Mouse (Mus musculus) limb, embryonic 15.5 days (tissue): ENCODE data around the gene Elavl4. TPM values are rescaled to one million over a fixed set of nuclear protein-coding genes. Genes with fewer than 3 reads are reported as not detected.

Experiments used
- ATAC-seq: fragments of 200-750 bp; cut with Nextera tagmentation; 2 replicates; pipeline ENCODE4 v1.8.0; 2017; ENCODE audit warnings: low read depth, moderate TSS enrichment; ENCODE audit not compliant: insufficient number of reproducible peaks, low FRiP score, low TSS enrichment
- H3K27ac ChIP-seq: fragments of 300-500 bp; sonication (generic); 2 replicates; pipeline ENCODE4 v1.5.1; 2015; ENCODE audit warnings: moderate library complexity, mild to moderate bottlenecking, inconsistent platforms
- H3K27me3 ChIP-seq: fragments of 300-500 bp; sonication (generic); 2 replicates; pipeline ENCODE4 v1.6.1; 2015; ENCODE audit warnings: inconsistent platforms
- H3K36me3 ChIP-seq: fragments of 300-500 bp; sonication (generic); 2 replicates; pipeline ENCODE4 v1.6.1; 2015; ENCODE audit warnings: inconsistent platforms
- H3K4me1 ChIP-seq: fragments of 300-500 bp; sonication (generic); 2 replicates; pipeline ENCODE4 v1.6.1; 2015; ENCODE audit warnings: inconsistent platforms
- H3K4me2 ChIP-seq: fragments of 300-500 bp; sonication (generic); 2 replicates; pipeline ENCODE4 v1.6.1; 2015; ENCODE audit warnings: mild to moderate bottlenecking, inconsistent platforms
- H3K4me3 ChIP-seq: fragments of 300-500 bp; sonication (generic); 2 replicates; pipeline ENCODE4 v1.5.1; 2015; ENCODE audit warnings: mild to moderate bottlenecking, inconsistent platforms
- H3K9ac ChIP-seq: fragments of 300-500 bp; sonication (generic); 2 replicates; pipeline ENCODE4 v1.6.1; 2015; ENCODE audit warnings: inconsistent platforms
- H3K9me3 ChIP-seq: fragments of 300-500 bp; sonication (generic); 2 replicates; pipeline ENCODE4 v1.6.1; 2016; ENCODE audit warnings: inconsistent platforms
- WGBS: fragments of 180-500 bp; shearing (Covaris S2); methylation state at CpG from one replicate; pipeline ENCODE4 v1.1.7; 2015; 5-methylcytosine and 5-hydroxymethylcytosine counted together
- polyA plus RNA-seq: library from polyadenylated mRNA; unstranded; fragments of >200 nt; fragmentation: Nextera tagmentation; extraction: Ambion mirVana; gene quantifications from 2 replicates; pipeline ENCODE4 v1.2.1, GENCODE M21; 2015

Elavl4 gene
- polyA plus RNA-seq, 1 experiment from 2014 or later = 1.9 TPM

- Histone ChIP-seq H3K4me2 (no peak overlapping the region), H3K9ac (no peak overlapping the region), H3K27me3 (no peaks in the 10 kb centered on the region), H3K4me1 (no peaks in the 10 kb centered on the region), H3K4me3 (no peak overlapping the region), H3K9me3 (no peaks in the 10 kb centered on the region), H3K36me3 (no peaks in the 10 kb centered on the region), H3K27ac (no peak overlapping the region)
- no peak for ATAC-seq
- WGBS = 23% methylated on average over 3 of the region's 3 CpGs
These were observed 134.2 kb downstream of the Elavl4 start for GRCm38 (mm10) chr4:110217553-110217952.

GRCm38 (mm10) chr4:110214543-110214942, 137.2 kb downstream of the Elavl4 start:
- Histone ChIP-seq H3K27ac (no peak overlapping the region), H3K36me3 (no peaks in the 10 kb centered on the region), H3K27me3 (no peaks in the 10 kb centered on the region), H3K4me3 (no peak overlapping the region), H3K4me2 (no peak overlapping the region), H3K9ac (no peak overlapping the region), H3K9me3 (no peaks in the 10 kb centered on the region), H3K4me1 (no peaks in the 10 kb centered on the region)
- ATAC-seq = no peak
- 86% methylated on average over 6 of the region's 6 CpGs for WGBS

GRCm38 (mm10) chr4:110213666-110214065, 138.0 kb downstream of the Elavl4 start:
- Histone ChIP-seq H3K9me3 (no peaks in the 10 kb centered on the region), H3K4me1 (no peaks in the 10 kb centered on the region), H3K36me3 (no peaks in the 10 kb centered on the region), H3K27ac (no peak overlapping the region), H3K9ac (no peak overlapping the region), H3K4me2 (no peak overlapping the region), H3K27me3 (no peaks in the 10 kb centered on the region), H3K4me3 (no peak overlapping the region)
- 46% methylated on average over 5 of the region's 5 CpGs for WGBS
- ATAC-seq = no peak

GRCm38 (mm10) chr4:110210246-110210645, 141.5 kb downstream of the Elavl4 start:
- H3K36me3 ChIP-seq = no peaks in the 10 kb centered on the region
- no peaks in the 10 kb centered on the region for H3K4me1 ChIP-seq
- H3K9me3 ChIP-seq = no peaks in the 10 kb centered on the region
- H3K27me3 ChIP-seq = no peaks in the 10 kb centered on the region
- no peak overlapping the region for H3K4me3 ChIP-seq
- ATAC-seq = no peak
- no peak overlapping the region for H3K9ac ChIP-seq
- H3K27ac ChIP-seq = no peak overlapping the region
- WGBS = 61% methylated on average over 5 of the region's 5 CpGs
- no peak overlapping the region for H3K4me2 ChIP-seq

GRCm38 (mm10) chr4:110209613-110210012, 142.1 kb downstream of the Elavl4 start:
- Histone ChIP-seq H3K27me3 (no peaks in the 10 kb centered on the region), H3K9ac (no peak overlapping the region), H3K9me3 (no peaks in the 10 kb centered on the region), H3K36me3 (no peaks in the 10 kb centered on the region), H3K27ac (no peak overlapping the region), H3K4me2 (no peak overlapping the region), H3K4me3 (no peak overlapping the region), H3K4me1 (no peaks in the 10 kb centered on the region)
- WGBS = 28% methylated on average over 5 of the region's 5 CpGs
- no peak for ATAC-seq

- Histone ChIP-seq H3K27me3 (no peaks in the 10 kb centered on the region), H3K4me1 (no peaks in the 10 kb centered on the region), H3K4me3 (no peak overlapping the region), H3K27ac (no peak overlapping the region), H3K36me3 (no peaks in the 10 kb centered on the region), H3K4me2 (no peak overlapping the region), H3K9ac (no peak overlapping the region), H3K9me3 (no peaks in the 10 kb centered on the region)
- 81% methylated on average over 3 of the region's 3 CpGs for WGBS
- no peak for ATAC-seq
These were observed 150.0 kb downstream of the Elavl4 start for GRCm38 (mm10) chr4:110201680-110202079.

- no peaks in the 10 kb centered on the region for H3K36me3 ChIP-seq
- H3K9me3 ChIP-seq = no peaks in the 10 kb centered on the region
- ATAC-seq = no peak
- WGBS = 93% methylated on average over 5 of the region's 5 CpGs
- no peak overlapping the region for H3K9ac ChIP-seq
- no peaks in the 10 kb centered on the region for H3K27me3 ChIP-seq
- H3K4me2 ChIP-seq = no peak overlapping the region
- H3K4me3 ChIP-seq = no peak overlapping the region
- no peaks in the 10 kb centered on the region for H3K4me1 ChIP-seq
- H3K27ac ChIP-seq = no peak overlapping the region
These were observed 151.8 kb downstream of the Elavl4 start for GRCm38 (mm10) chr4:110199897-110200296.

GRCm38 (mm10) chr4:110198600-110198999, 153.1 kb downstream of the Elavl4 start:
- Histone ChIP-seq H3K27ac (no peak overlapping the region), H3K4me2 (no peak overlapping the region), H3K36me3 (no peaks in the 10 kb centered on the region), H3K27me3 (no peaks in the 10 kb centered on the region), H3K4me3 (no peak overlapping the region), H3K4me1 (no peaks in the 10 kb centered on the region), H3K9me3 (no peaks in the 10 kb centered on the region), H3K9ac (no peak overlapping the region)
- WGBS = 80% methylated on average over 2 of the region's 2 CpGs
- ATAC-seq = no peak

- H3K9ac ChIP-seq = no peak overlapping the region
- 84% methylated on average over 2 of the region's 2 CpGs for WGBS
These were observed 174.4 kb downstream of the Elavl4 start for GRCm38 (mm10) chr4:110177263-110177662.

GRCm38 (mm10) chr4:110172028-110172427, 179.7 kb downstream of the Elavl4 start:
- H3K36me3 ChIP-seq = no peaks in the 10 kb centered on the region
- no peak overlapping the region for H3K4me3 ChIP-seq
- no peaks in the 10 kb centered on the region for H3K27me3 ChIP-seq
- WGBS = 64% methylated on average over 5 of the region's 5 CpGs
- no peak for ATAC-seq
- H3K9ac ChIP-seq = no peak overlapping the region
- H3K9me3 ChIP-seq = no peaks in the 10 kb centered on the region
- H3K4me1 ChIP-seq = no peaks in the 10 kb centered on the region
- H3K27ac ChIP-seq = no peak overlapping the region
- H3K4me2 ChIP-seq = no peak overlapping the region

More at GRCm38 (mm10) chr4:110177263-110177662, 174.4 kb downstream of the Elavl4 start:
- H3K27me3 ChIP-seq = no peaks in the 10 kb centered on the region
- H3K4me2 ChIP-seq = no peak overlapping the region
- no peak for ATAC-seq
- no peaks in the 10 kb centered on the region for H3K36me3 ChIP-seq
- no peak overlapping the region for H3K4me3 ChIP-seq
- H3K27ac ChIP-seq = no peak overlapping the region
- H3K9me3 ChIP-seq = no peaks in the 10 kb centered on the region
- no peaks in the 10 kb centered on the region for H3K4me1 ChIP-seq

GRCm38 (mm10) chr4:110165217-110165616, 186.5 kb downstream of the Elavl4 start:
- 70% methylated on average over 5 of the region's 5 CpGs for WGBS
- H3K4me3 ChIP-seq = no peak overlapping the region
- H3K36me3 ChIP-seq = no peaks in the 10 kb centered on the region
- no peaks in the 10 kb centered on the region for H3K4me1 ChIP-seq
- H3K27me3 ChIP-seq = no peaks in the 10 kb centered on the region
- H3K9me3 ChIP-seq = no peaks in the 10 kb centered on the region
- no peak overlapping the region for H3K4me2 ChIP-seq
- H3K27ac ChIP-seq = no peak overlapping the region
- H3K9ac ChIP-seq = no peak overlapping the region
- ATAC-seq = no peak

GRCm38 (mm10) chr4:110161600-110161999, 190.1 kb downstream of the Elavl4 start:
- Histone ChIP-seq H3K36me3 (no peaks in the 10 kb centered on the region), H3K9ac (no peak overlapping the region), H3K4me3 (no peak overlapping the region), H3K9me3 (no peaks in the 10 kb centered on the region), H3K4me2 (no peak overlapping the region), H3K4me1 (no peaks in the 10 kb centered on the region), H3K27ac (no peak overlapping the region), H3K27me3 (no peaks in the 10 kb centered on the region)
- WGBS = 76% methylated on average over 3 of the region's 3 CpGs
- ATAC-seq = no peak

GRCm38 (mm10) chr4:110157515-110158159, 194.1 kb downstream of the Elavl4 start:
- no peaks in the 10 kb centered on the region for H3K27me3 ChIP-seq
- no peak overlapping the region for H3K9ac ChIP-seq
- WGBS = 42% methylated on average over 3 of the region's 3 CpGs
- H3K4me1 ChIP-seq = no peaks in the 10 kb centered on the region
- no peak overlapping the region for H3K27ac ChIP-seq
- no peak overlapping the region for H3K4me3 ChIP-seq
- H3K9me3 ChIP-seq = no peaks in the 10 kb centered on the region
- H3K36me3 ChIP-seq = no peaks in the 10 kb centered on the region
- H3K4me2 ChIP-seq = no peak overlapping the region
- ATAC-seq = no peak
